ENCODE assay signal across 16 mouse cellular contexts in genomic region chr12:33041476-33041875, GRCm38 (mm10). TPM values are rescaled to one million over a fixed set of nuclear protein-coding genes. Genes with fewer than 3 reads are reported as not detected.
"Had no signal": no experiment of that assay in that cellular context is flagged by ENCODE, and none has a peak within 500 bp of the region (broad histone marks: within the 10 kb centered on the region; RNA-seq: fewer than 3 reads in every experiment).

No protein-coding gene starts in this region.

- H3K9me3 ChIP-seq: limb, embryonic 13.5 days; liver, embryonic 15.5 days; midbrain, embryonic 12.5 days had no signal

- H3K27me3 ChIP-seq: liver, embryonic 15.5 days had no signal

- H3K27ac ChIP-seq: layer of hippocampus, adult 2 months; limb, embryonic 13.5 days; liver, embryonic 15.5 days; midbrain, embryonic 12.5 days had no signal

- DNase-seq: kidney, postnatal 10 days; kidney, postnatal 4 days; left cerebral cortex, postnatal 4 days; lung, embryonic 14.5 days; lung, postnatal 10 days; lung, postnatal 4 days; right cerebral cortex, postnatal 14 days; thymus, postnatal 36 days had no signal

- H3K9ac ChIP-seq: limb, embryonic 13.5 days; liver, embryonic 15.5 days; lung, embryonic 14.5 days; midbrain, embryonic 12.5 days had no signal

- H3K4me3 ChIP-seq: layer of hippocampus, adult 2 months; limb, embryonic 13.5 days; liver, embryonic 15.5 days; megakaryocyte, embryonic 14.5 days; midbrain, embryonic 12.5 days had no signal

- H3K36me3 ChIP-seq: limb, embryonic 13.5 days; liver, embryonic 15.5 days; midbrain, embryonic 12.5 days had no signal

- H3K4me2 ChIP-seq: limb, embryonic 13.5 days; liver, embryonic 15.5 days; lung, embryonic 14.5 days; midbrain, embryonic 12.5 days had no signal

- ATAC-seq: midbrain, embryonic 16.5 days had no signal

RNA-seq across cellular contexts. Expression of gene Cdhr3, which starts 51.2 kb away (rescaled TPM):
- total RNA-seq: liver, adult 2 months had no signal
- polyA plus RNA-seq: liver, adult 2 months; lung, embryonic 14.5 days; small intestine, adult 2 months had no signal
